Mouse (Mus musculus) liver, adult 2 months (tissue): Measurements from ENCODE around the gene Car1.
"Not testable (repeated sequence)": the region's sequence is repeated elsewhere in the genome, so short reads cannot be mapped to it uniquely, and the experiment has no call there.

Experiments
- CTCF ChIP-seq: fragments of 200-500 bp; IDR thresholded peaks from 2 replicates; pipeline ENCODE4 v1.5.1; 2011; ENCODE audit warnings: low read depth, low read length, control low read depth
- POLR2A ChIP-seq: fragments of 200-500 bp; IDR thresholded peaks from 2 replicates; pipeline ENCODE4 v1.6.1; 2011; ENCODE audit warnings: low read length, control low read depth; ENCODE audit not compliant: insufficient read depth; ENCODE audit errors: extremely low read depth

GRCm38 (mm10) chr3:14727496-14727895 lies 80.7 kb downstream of the Car1 start:
- not testable (repeated sequence) for TF ChIP-seq POLR2A, CTCF
